Mouse (Mus musculus) intestine, embryonic 16.5 days (tissue): ENCODE results near the gene Qrich2. TPM values are rescaled to one million over a fixed set of nuclear protein-coding genes. Genes with fewer than 3 reads are reported as not detected.

Experiments used
- ATAC-seq: fragments of 200-750 bp; cut with Nextera tagmentation; 2 replicates; pipeline ENCODE4 v1.8.0; 2017; ENCODE audit warnings: moderate TSS enrichment, moderate library complexity
- H3K27ac ChIP-seq: fragments of 300-500 bp; sonication (generic); 2 replicates; pipeline ENCODE4 v1.5.1; 2014; ENCODE audit warnings: mild to moderate bottlenecking, low read length
- H3K27me3 ChIP-seq: fragments of 300-500 bp; sonication (generic); replicated peaks from 2 replicates; pipeline ENCODE4 v1.6.1; 2014; ENCODE audit warnings: low read length, control low read depth, mixed read lengths; ENCODE audit not compliant: control insufficient read depth, insufficient read depth
- H3K36me3 ChIP-seq: fragments of 300-500 bp; sonication (generic); 2 replicates; pipeline ENCODE4 v1.6.1; 2014; ENCODE audit warnings: low read length, control low read depth; ENCODE audit not compliant: control insufficient read depth, insufficient read depth
- H3K4me1 ChIP-seq: fragments of 300-500 bp; sonication (generic); 2 replicates; pipeline ENCODE4 v1.6.1; 2014; ENCODE audit warnings: low read length, control low read depth, mixed read lengths; ENCODE audit not compliant: control insufficient read depth, insufficient read depth
- H3K4me2 ChIP-seq: fragments of 300-500 bp; sonication (generic); 2 replicates; pipeline ENCODE4 v1.6.1; 2014; ENCODE audit warnings: low read depth, low read length, control low read depth
- H3K4me3 ChIP-seq: fragments of 300-500 bp; sonication (generic); 2 replicates; pipeline ENCODE4 v1.5.1; 2014; ENCODE audit warnings: mild to moderate bottlenecking, low read length
- H3K9ac ChIP-seq: fragments of 300-500 bp; sonication (generic); 2 replicates; pipeline ENCODE4 v1.6.1; 2014; ENCODE audit warnings: low read depth, low read length
- H3K9me3 ChIP-seq: fragments of 300-500 bp; sonication (generic); 2 replicates; pipeline ENCODE4 v1.6.1; 2016; ENCODE audit warnings: low read length, control low read depth; ENCODE audit not compliant: control insufficient read depth
- WGBS: fragments of 180-500 bp; shearing (Covaris S2); extraction: QIAGEN DNeasy Blood & Tissue Kit; methylation state at CpG from one replicate; pipeline ENCODE4 v1.1.7; 2014; 5-methylcytosine and 5-hydroxymethylcytosine counted together
- polyA plus RNA-seq: library from polyadenylated mRNA; unstranded; fragments of >200 nt; fragmentation: Nextera tagmentation; extraction: Ambion mirVana; gene quantifications from 2 replicates; pipeline ENCODE4 v1.2.1, GENCODE M21; 2015

Gene Qrich2
- polyA plus RNA-seq, 1 experiment from 2014 or later, result 0.39 TPM

DNA sequence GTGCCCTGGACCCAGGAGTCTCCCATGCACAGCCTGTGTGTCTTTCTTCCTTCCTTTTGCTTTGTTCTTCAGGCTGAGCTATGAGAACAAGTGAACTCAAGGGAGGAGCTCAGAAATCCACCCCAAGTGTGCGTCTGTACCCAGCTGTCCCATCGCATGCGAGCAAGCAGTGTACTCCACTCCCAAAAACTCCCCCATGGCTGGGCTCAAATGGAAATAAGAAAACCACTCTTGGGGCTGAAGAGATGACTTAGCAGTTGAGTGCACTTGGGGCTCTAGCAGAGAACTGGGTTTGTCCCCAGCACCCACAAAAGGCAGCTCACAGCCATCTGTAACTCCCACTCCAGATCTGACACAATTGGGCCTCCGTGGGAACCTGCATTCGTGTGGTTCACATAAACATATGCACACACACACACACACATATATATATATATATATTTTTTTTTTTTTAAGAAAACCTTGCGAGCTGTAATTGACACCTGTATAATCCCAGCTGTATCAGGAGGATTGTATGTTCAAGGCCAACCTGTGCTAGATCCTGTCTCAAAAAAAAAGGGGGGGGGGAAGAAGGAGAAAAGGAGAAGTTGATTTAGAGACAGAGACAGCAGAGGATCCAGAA, 47.1 kb downstream of the Qrich2 start:
- ATAC-seq, result no peak

DNA sequence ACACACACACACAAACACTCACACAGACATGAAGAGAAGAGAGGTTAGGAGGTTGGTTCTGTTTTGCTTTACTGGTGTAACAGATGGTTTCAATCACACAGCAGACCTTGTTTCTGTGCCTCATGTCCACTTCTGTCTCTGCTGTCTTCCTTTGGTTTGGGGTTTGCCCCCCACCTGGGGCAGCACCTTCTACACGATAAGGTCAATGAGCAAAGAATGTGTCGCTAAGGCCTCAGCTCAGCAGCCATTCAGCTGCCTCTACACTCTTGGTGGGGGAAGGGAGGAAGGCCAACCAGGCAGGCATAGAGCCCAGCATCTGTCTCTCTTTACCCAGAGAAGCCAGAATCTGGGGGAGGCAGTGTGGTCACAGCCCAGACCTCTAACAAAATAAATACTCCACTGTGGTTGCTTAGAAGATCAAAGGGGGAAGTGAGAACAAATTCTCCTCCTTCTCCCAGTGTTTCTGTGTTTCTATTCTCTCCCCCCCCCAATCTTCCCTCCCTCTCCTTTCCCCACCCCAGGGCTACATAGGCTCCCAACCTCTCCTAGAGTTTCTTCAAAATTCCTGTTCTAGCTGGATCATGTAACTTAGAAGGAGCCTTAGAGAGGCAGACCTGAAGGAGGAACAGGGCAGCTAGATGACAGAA, 47.7 kb downstream of the Qrich2 start:
- H3K4me1 ChIP-seq, result peaks cover 19% of the 10 kb centered on the region
- ATAC-seq, result no peak
- H3K9ac ChIP-seq, result no peak overlapping the region
- H3K9me3 ChIP-seq, result no peaks in the 10 kb centered on the region
- no peaks in the 10 kb centered on the region for H3K36me3 ChIP-seq
- no peak overlapping the region for H3K4me2 ChIP-seq
- H3K27me3 ChIP-seq, result no peaks in the 10 kb centered on the region
- H3K4me3 ChIP-seq, result no peak overlapping the region
- WGBS, result 22% methylated on average over 2 of the region's 2 CpGs
- peak overlapping the region; percentile 9; the same call in 1 of the 2 replicates for H3K27ac ChIP-seq

More for the DNA sequence above, 47.1 kb downstream of the Qrich2 start:
- Histone ChIP-seq H3K9ac (no peak overlapping the region), H3K27me3 (no peaks in the 10 kb centered on the region), H3K36me3 (no peaks in the 10 kb centered on the region), H3K4me3 (no peak overlapping the region), H3K4me1 (peaks cover 18% of the 10 kb centered on the region), H3K4me2 (no peak overlapping the region), H3K27ac (peak overlapping the region; percentile 9; the same call in 1 of the 2 replicates), H3K9me3 (no peaks in the 10 kb centered on the region)
- WGBS, result 75% methylated on average over 6 of the region's 6 CpGs

DNA sequence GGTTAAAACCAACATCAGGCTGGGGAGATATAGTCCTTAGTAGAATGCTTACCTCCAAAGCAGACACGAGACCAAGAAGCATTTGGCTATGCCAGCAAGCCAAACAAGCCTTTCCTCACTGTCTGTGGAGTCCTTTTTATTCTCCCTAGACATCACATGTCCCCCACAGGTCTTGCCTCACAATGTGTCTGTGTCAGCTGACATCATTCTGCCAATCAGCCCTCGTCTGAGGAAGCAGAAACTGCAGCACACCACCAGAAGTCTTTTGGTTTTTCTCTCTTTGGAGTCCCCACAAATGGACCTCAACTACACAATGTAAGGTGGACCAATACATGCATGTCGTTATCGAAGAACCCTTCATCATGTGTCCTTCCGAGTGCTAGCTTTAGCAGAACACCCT, 49.0 kb downstream of the Qrich2 start:
- no peaks in the 10 kb centered on the region for H3K9me3 ChIP-seq
- H3K4me1 ChIP-seq, result peaks cover 21% of the 10 kb centered on the region
- no peak overlapping the region for H3K9ac ChIP-seq
- no peaks in the 10 kb centered on the region for H3K27me3 ChIP-seq
- H3K36me3 ChIP-seq, result no peaks in the 10 kb centered on the region
- no peak overlapping the region; the same call in 1 of the 2 replicates for H3K27ac ChIP-seq
- 88% methylated on average over 5 of the region's 5 CpGs for WGBS
- H3K4me2 ChIP-seq, result no peak overlapping the region
- no peak overlapping the region for H3K4me3 ChIP-seq
- ATAC-seq, result no peak

DNA sequence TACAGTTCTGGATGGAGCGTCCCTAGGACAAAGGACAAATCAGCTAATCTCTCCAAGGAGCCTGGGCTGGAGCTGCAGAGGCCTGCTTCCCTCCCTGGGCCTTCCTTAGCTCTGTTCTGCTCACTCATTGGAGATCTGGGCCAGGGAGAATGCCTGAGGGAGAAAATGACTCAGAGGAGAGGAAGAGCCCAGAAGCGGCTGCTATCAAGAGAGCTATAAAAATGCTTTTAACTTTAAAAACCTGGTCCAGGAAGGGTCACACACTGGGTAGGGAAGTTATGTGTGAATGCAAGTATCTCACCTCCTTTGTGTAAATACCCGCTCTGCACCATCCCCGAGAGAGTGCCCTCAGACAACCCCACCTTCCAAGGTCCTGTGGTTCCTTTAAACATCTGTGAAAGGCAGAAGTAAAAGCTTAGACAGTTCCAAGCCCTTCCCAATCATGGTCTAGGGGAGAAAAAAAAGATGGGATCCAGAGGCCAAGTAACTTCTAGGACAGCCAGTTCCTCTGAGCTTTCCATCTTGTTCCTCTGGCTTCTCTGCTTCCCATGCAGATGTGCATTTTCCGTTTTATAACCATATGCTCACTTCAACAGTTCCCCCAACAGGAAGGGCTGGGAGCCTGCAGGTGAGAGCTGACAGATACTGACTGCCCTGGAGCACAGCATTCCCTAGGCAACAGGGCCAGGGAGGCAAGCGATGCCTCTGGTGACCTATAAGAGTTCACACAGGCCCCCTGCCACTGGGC, 49.7 kb downstream of the Qrich2 start:
- H3K9me3 ChIP-seq, result no peaks in the 10 kb centered on the region
- H3K27me3 ChIP-seq, result no peaks in the 10 kb centered on the region
- peak overlapping the region; percentile 33; the same call in 1 of the 2 replicates for H3K27ac ChIP-seq
- WGBS, result 44% methylated on average over 6 of the region's 6 CpGs
- no peak overlapping the region for H3K9ac ChIP-seq
- ATAC-seq, result peak; percentile 61
- H3K4me2 ChIP-seq, result no peak overlapping the region
- no peak overlapping the region for H3K4me3 ChIP-seq
- H3K36me3 ChIP-seq, result no peaks in the 10 kb centered on the region
- peaks cover 25% of the 10 kb centered on the region for H3K4me1 ChIP-seq

DNA sequence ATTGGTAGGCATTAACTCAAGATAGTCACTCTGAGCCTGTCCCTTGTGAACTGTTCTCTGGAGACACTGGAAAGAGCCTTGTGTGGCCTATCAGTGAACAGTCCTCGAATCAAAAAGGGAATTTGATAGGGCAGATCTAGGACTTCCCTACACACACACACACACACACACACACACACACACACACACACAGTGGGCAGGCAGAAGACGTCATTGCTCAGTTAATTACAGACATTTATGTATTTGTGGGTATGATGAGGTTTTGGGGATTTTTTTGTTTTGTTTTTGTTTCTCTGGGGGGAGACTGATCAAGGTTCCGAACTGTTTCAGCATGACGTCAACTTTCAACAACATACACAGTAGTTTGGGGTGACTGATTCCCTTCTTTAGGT, 52.4 kb downstream of the Qrich2 start:
- Histone ChIP-seq H3K9me3 (no peaks in the 10 kb centered on the region), H3K4me2 (peak overlapping the region; percentile 99), H3K27ac (no peak overlapping the region), H3K9ac (peak overlapping the region; percentile 89; the same call in 1 of the 2 replicates), H3K4me1 (peaks cover 23% of the 10 kb centered on the region), H3K27me3 (no peaks in the 10 kb centered on the region), H3K36me3 (no peaks in the 10 kb centered on the region), H3K4me3 (peak overlapping the region; percentile 77; the same call in 1 of the 2 replicates)
- no peak for ATAC-seq
- 71% methylated on average over 4 of the region's 4 CpGs for WGBS

DNA sequence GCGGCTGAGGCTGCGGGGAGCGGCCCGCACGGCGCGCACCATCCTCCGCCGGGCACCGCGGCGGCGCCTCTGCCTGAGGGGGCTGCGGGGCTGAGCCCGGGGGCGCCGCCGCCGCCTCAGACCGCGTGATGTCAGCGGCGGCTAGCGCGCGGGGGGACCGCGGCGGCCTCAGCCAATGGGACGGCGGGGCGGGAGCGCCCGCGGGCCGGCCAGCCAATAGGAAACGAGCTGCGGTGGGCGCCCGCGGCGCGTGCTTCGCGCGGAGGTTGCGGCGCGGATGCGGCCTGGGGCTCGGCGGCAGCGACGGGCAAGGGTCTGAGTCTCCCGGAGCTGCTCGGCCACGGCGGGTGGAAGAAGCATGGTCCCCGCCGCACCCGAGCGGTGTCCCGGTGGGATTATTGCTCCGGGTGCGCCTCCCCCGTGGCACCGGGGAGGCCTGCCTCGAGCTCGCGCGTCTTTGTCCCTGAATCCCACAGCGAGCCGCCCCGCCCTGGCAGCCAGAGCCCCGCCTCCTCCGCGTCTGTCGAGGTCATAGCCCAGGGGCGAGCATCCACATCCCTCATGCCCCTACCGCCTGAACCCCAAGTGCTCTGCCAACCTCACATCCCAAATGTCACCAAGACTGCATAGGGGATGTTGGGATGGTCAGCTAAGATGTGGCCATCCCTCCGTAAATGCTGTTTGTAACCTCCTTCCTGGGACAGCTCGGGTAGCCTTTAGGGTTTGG, 53.0 kb downstream of the Qrich2 start, which contains the start of gene Rnf157:
Rnf157 (minus strand) TSS at position 129 of the 727 bp plus-strand sequence.
- H3K9ac ChIP-seq, result peak within 1 kb of the TSS; percentile 89
- WGBS, result 2% methylated on average over 78 of the region's 82 CpGs
- H3K4me1 ChIP-seq, result peaks cover 19% of the 10 kb centered on the region
- peak within 1 kb of the TSS; percentile 99 for H3K4me2 ChIP-seq
- ATAC-seq, result peak; percentile 90
- H3K4me3 ChIP-seq, result peak within 1 kb of the TSS; percentile 77
- no peaks in the 10 kb centered on the region for H3K9me3 ChIP-seq
- no peaks in the 10 kb centered on the region for H3K27me3 ChIP-seq
- peak within 1 kb of the TSS; percentile 65 for H3K27ac ChIP-seq
- no peaks in the 10 kb centered on the region for H3K36me3 ChIP-seq

DNA sequence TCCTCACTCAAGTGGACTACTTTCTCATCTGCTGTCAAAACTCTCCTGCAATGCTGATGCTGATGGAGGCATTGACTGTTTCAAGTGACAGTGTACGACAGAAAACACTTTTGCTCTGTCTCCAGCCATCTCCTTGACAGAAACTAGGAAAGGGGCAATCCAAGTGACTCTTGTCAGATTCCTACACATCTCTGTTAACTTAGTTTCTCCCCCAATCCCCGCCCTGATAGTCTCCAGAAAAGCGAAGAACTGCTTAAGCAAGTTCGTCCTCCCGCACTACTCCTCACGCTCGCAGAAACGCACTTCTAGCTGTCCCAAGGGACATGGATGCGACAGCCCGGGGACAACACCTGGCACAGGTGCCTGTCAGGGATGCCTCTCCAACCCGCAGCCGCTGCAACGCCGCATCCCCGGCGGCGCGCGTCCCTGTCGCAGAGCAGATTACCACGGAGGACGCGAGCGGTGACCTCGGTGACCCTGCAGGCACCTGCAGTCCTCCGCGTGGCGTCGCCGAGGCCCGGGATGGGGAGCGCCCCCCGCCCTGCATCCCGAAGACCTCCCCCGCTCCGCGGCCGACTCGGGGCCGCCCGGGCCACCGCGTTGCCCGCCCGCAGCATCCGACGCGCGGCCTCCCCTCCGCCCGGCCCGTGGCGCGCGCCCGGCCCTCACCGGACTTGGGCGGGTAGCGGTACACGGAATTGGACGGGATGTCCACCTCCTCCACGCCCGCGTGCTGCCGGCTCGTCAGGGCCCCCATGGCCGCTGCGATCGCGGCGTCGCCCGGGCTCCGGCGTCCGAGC, 53.8 kb downstream of the Qrich2 start:
- H3K4me3 ChIP-seq, result peak overlapping the region; percentile 77
- peaks cover 19% of the 10 kb centered on the region for H3K4me1 ChIP-seq
- H3K9me3 ChIP-seq, result no peaks in the 10 kb centered on the region
- H3K9ac ChIP-seq, result peak overlapping the region; percentile 89
- WGBS, result under 1% methylated on average over 47 of the region's 76 CpGs
- H3K4me2 ChIP-seq, result peak overlapping the region; percentile 99
- H3K36me3 ChIP-seq, result no peaks in the 10 kb centered on the region
- peak; percentile 45 for ATAC-seq
- no peaks in the 10 kb centered on the region for H3K27me3 ChIP-seq
- H3K27ac ChIP-seq, result peak overlapping the region; percentile 62; the same call in 1 of the 2 replicates

DNA sequence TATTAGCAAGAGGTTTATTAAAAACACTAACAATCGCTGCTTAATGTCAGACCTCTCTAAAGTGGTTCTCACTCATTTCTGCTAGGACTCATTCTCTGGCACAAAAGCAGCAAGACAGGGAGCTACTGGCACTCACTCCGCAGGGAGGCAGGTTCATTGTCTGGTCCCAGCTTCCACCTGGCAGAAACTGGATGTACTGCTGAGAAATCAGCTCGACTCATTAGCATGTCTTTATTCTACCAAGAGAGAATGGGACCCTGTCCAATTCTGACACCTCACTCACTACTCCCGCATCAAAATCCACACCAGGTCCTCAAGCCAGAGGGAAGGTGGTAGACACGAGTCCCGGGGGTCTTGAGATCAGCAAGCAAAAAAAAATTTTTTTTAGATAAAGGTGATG, 54.5 kb downstream of the Qrich2 start:
- peak overlapping the region; percentile 77 for H3K4me3 ChIP-seq
- no peak overlapping the region for H3K27ac ChIP-seq
- H3K9ac ChIP-seq, result peak overlapping the region; percentile 89
- H3K36me3 ChIP-seq, result no peaks in the 10 kb centered on the region
- H3K9me3 ChIP-seq, result no peaks in the 10 kb centered on the region
- no peak for ATAC-seq
- peaks cover 17% of the 10 kb centered on the region for H3K4me1 ChIP-seq
- H3K4me2 ChIP-seq, result peak overlapping the region; percentile 99
- H3K27me3 ChIP-seq, result no peaks in the 10 kb centered on the region
- WGBS, result 35% methylated on average over 6 of the region's 6 CpGs
